Mouse (Mus musculus) lung, postnatal 0 days (tissue): ENCODE measurements around the gene Krtap1-3. TPM values are rescaled to one million over a fixed set of nuclear protein-coding genes. Genes with fewer than 3 reads are reported as not detected.

Experiments used
- ATAC-seq: fragments of 200-750 bp; cut with Nextera tagmentation; 2 replicates; pipeline ENCODE4 v1.8.0; 2017; ENCODE audit warnings: moderate library complexity
- DNase-seq: peaks from one replicate; pipeline ENCODE4 v3.0.0-alpha.2; 2016; ENCODE audit warnings: low spot score
- H3K27ac ChIP-seq: fragments of 300-500 bp; sonication (generic); 2 replicates; pipeline ENCODE4 v1.5.1; 2014; ENCODE audit warnings: antibody characterized with exemption, mild to moderate bottlenecking, low read length, mixed read lengths
- H3K27me3 ChIP-seq: fragments of 300-500 bp; sonication (generic); replicated peaks from 2 replicates; pipeline ENCODE4 v1.6.1; 2014; ENCODE audit warnings: low read length, mixed read lengths; ENCODE audit not compliant: insufficient read depth
- H3K36me3 ChIP-seq: fragments of 300-500 bp; sonication (generic); 2 replicates; pipeline ENCODE4 v1.6.1; 2014; ENCODE audit warnings: low read length, mixed read lengths; ENCODE audit not compliant: insufficient read depth
- H3K4me1 ChIP-seq: fragments of 300-500 bp; sonication (generic); 2 replicates; pipeline ENCODE4 v1.6.1; 2014; ENCODE audit warnings: antibody characterized with exemption, low read depth, low read length, mixed read lengths; ENCODE audit not compliant: insufficient read depth
- H3K4me2 ChIP-seq: fragments of 300-500 bp; sonication (generic); replicated peaks from 2 replicates; pipeline ENCODE4 v1.6.1; 2014; ENCODE audit warnings: low read depth, mild to moderate bottlenecking, low read length, moderate library complexity, mixed read lengths
- H3K4me3 ChIP-seq: fragments of 300-500 bp; sonication (generic); 2 replicates; pipeline ENCODE4 v1.5.1; 2014; ENCODE audit warnings: low read depth, low read length
- H3K9ac ChIP-seq: fragments of 300-500 bp; sonication (generic); replicated peaks from 2 replicates; pipeline ENCODE4 v1.6.1; 2014; ENCODE audit warnings: low read depth, mild to moderate bottlenecking
- H3K9me3 ChIP-seq: fragments of 300-500 bp; sonication (generic); 2 replicates; pipeline ENCODE4 v1.6.1; 2016; ENCODE audit warnings: low read length, mixed read lengths
- CTCF ChIP-seq: IDR thresholded peaks from 2 replicates; pipeline ENCODE4 v1.5.1; 2016; ENCODE audit warnings: antibody characterized with exemption, mild to moderate bottlenecking
- EP300 ChIP-seq: IDR thresholded peaks from 2 replicates; pipeline ENCODE4 v1.6.1; 2016; ENCODE audit warnings: antibody characterized with exemption, mild to moderate bottlenecking, control low read depth
- whole genome bisulfite sequencing: fragments of 180-500 bp; shearing (Covaris S2); extraction: QIAGEN DNeasy Blood & Tissue Kit; methylation state at CpG from one replicate; pipeline ENCODE4 v1.1.7; 2014; 5-methylcytosine and 5-hydroxymethylcytosine counted together
- polyA plus RNA-seq: library from polyadenylated mRNA; unstranded; fragments of >200 nt; fragmentation: Nextera tagmentation; extraction: Ambion mirVana; gene quantifications from 2 replicates; pipeline ENCODE4 v1.2.1, GENCODE M21; 2015

Gene Krtap1-3
- polyA plus RNA-seq, result not detected in 2 replicates

DNA sequence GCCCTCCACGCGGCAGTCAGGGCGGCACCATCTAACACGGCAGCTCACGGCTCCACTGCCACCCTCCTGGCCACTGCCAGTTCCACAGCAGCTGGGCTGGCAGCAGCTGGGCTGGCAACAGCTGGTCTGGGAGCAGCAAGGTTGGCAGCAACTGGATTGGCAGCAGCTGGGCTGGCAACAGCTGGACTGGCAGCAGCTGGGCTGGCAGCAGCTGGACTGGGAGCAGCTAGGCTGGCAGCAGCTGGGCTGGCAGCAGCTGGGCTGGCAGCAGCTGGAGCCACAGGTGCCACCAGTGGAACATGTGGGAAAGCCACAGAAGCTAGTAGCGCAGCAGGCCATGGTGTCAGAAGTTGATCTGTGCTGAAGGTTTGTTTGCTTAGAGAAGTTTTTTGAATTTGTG, at the start of gene Krtap1-3:
Gene Krtap1-3 (minus strand): TSS at position 359 of the 400 bp plus-strand sequence.
- H3K4me1 ChIP-seq, result no peaks in the 10 kb centered on the region
- H3K9ac ChIP-seq, result no peak within 1 kb of the TSS
- H3K27ac ChIP-seq, result no peak within 1 kb of the TSS
- no peaks in the 10 kb centered on the region for H3K27me3 ChIP-seq
- H3K36me3 ChIP-seq, result no peaks in the 10 kb centered on the region
- H3K4me2 ChIP-seq, result no peak within 1 kb of the TSS
- ATAC-seq (no peak), DNase-seq (no peak)
- no peak for TF ChIP-seq EP300
- TF ChIP-seq CTCF, result no peak
- WGBS, result 90% methylated on average over 6 of the region's 6 CpGs
- H3K9me3 ChIP-seq, result no peaks in the 10 kb centered on the region
- no peak within 1 kb of the TSS for H3K4me3 ChIP-seq

- ATAC-seq (no peak), DNase-seq (no peak)
- Histone ChIP-seq H3K36me3 (no peaks in the 10 kb centered on the region), H3K9ac (no peak overlapping the region), H3K4me3 (no peak overlapping the region), H3K4me2 (no peak overlapping the region), H3K27ac (no peak overlapping the region), H3K27me3 (no peaks in the 10 kb centered on the region), H3K9me3 (no peaks in the 10 kb centered on the region), H3K4me1 (no peaks in the 10 kb centered on the region)
- 19% methylated on average over 1 of the region's 1 CpGs for WGBS
- TF ChIP-seq CTCF, result no peak
Measured at GRCm38 (mm10) chr11:99640926-99641325, 49.8 kb upstream of the Krtap1-3 start.

- Histone ChIP-seq H3K9ac (no peak overlapping the region), H3K27ac (no peak overlapping the region), H3K4me1 (no peaks in the 10 kb centered on the region), H3K4me3 (no peak overlapping the region), H3K9me3 (no peaks in the 10 kb centered on the region), H3K4me2 (no peak overlapping the region), H3K36me3 (no peaks in the 10 kb centered on the region), H3K27me3 (no peaks in the 10 kb centered on the region)
- TF ChIP-seq CTCF (no peak), EP300 (no peak)
- ATAC-seq (no peak), DNase-seq (no peak)
- WGBS, result 45% methylated on average over 1 of the region's 1 CpGs
Measured at GRCm38 (mm10) chr11:99637086-99637485, 45.9 kb upstream of the Krtap1-3 start.

- no peaks in the 10 kb centered on the region for H3K9me3 ChIP-seq
- no peaks in the 10 kb centered on the region for H3K36me3 ChIP-seq
- H3K4me1 ChIP-seq, result no peaks in the 10 kb centered on the region
- DNase-seq (no peak), ATAC-seq (no peak)
- no peak for TF ChIP-seq EP300
- TF ChIP-seq CTCF, result no peak
- 36% methylated on average over 8 of the region's 8 CpGs for WGBS
- no peak within 1 kb of the TSS for H3K9ac ChIP-seq
- H3K4me3 ChIP-seq, result no peak within 1 kb of the TSS
- no peak within 1 kb of the TSS for H3K27ac ChIP-seq
- H3K27me3 ChIP-seq, result no peaks in the 10 kb centered on the region
- H3K4me2 ChIP-seq, result no peak within 1 kb of the TSS
Measured at GRCm38 (mm10) chr11:99634653-99635134, 43.6 kb upstream of the Krtap1-3 start, which contains the start of gene Krtap4-2. Gene Krtap4-2 (minus strand): TSS chr11:99635084.

- Histone ChIP-seq H3K4me2 (no peak overlapping the region), H3K9ac (no peak overlapping the region), H3K9me3 (no peaks in the 10 kb centered on the region), H3K4me1 (no peaks in the 10 kb centered on the region), H3K4me3 (no peak overlapping the region), H3K27me3 (no peaks in the 10 kb centered on the region), H3K27ac (no peak overlapping the region), H3K36me3 (no peaks in the 10 kb centered on the region)
- DNase-seq (no peak), ATAC-seq (no peak)
- TF ChIP-seq EP300, result no peak
- WGBS, result 62% methylated on average over 2 of the region's 2 CpGs
Measured at GRCm38 (mm10) chr11:99633293-99633692, 42.2 kb upstream of the Krtap1-3 start.

GRCm38 (mm10) chr11:99630890-99631289, 39.8 kb upstream of the Krtap1-3 start:
- Histone ChIP-seq H3K27ac (no peak overlapping the region), H3K9ac (no peak overlapping the region), H3K4me2 (no peak overlapping the region), H3K4me1 (no peaks in the 10 kb centered on the region), H3K9me3 (no peaks in the 10 kb centered on the region), H3K36me3 (no peaks in the 10 kb centered on the region), H3K27me3 (no peaks in the 10 kb centered on the region), H3K4me3 (no peak overlapping the region)
- no peak for ATAC-seq
- TF ChIP-seq EP300 (no peak), CTCF (no peak)
- DNase-seq, result no peak
- 38% methylated on average over 3 of the region's 3 CpGs for WGBS

- no peak for DNase-seq
- Histone ChIP-seq H3K4me3 (no peak within 1 kb of the TSS), H3K4me1 (no peaks in the 10 kb centered on the region), H3K9me3 (no peaks in the 10 kb centered on the region), H3K36me3 (no peaks in the 10 kb centered on the region), H3K27me3 (no peaks in the 10 kb centered on the region), H3K4me2 (no peak within 1 kb of the TSS), H3K27ac (no peak within 1 kb of the TSS), H3K9ac (no peak within 1 kb of the TSS)
- ATAC-seq, result no peak
- TF ChIP-seq EP300 (no peak), CTCF (no peak)
- WGBS, result 76% methylated on average over 4 of the region's 4 CpGs
Measured at GRCm38 (mm10) chr11:99628138-99628537, 37.0 kb upstream of the Krtap1-3 start, which contains the start of gene Krtap4-1. Gene Krtap4-1 (minus strand): TSS chr11:99628238.
